Mouse (Mus musculus): ENCODE data around the gene Kcnd2. TPM values are rescaled to one million over a fixed set of nuclear protein-coding genes. Genes with fewer than 3 reads are reported as not detected.

Kcnd2 gene
- polyA plus RNA-seq, 1 experiment from 2014 or later, result 1.2 TPM

DNA sequence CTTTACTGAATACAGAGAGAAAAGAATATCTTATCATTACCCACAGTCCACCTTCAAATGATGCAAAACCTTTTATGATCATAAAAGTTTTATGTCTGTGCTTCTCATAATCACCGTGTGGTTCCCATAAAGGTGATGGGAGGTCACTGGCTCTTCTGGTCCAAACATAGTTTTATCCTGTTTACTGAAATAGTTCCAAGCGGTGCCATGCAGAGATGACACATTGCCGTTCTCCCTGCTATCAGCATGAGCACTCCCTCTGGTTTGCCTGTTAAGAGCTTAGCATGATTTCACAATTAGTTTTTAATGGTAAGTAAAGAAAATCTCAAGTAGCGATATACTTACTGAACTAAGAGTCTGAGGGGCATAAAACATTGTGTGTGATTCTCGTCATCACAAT, 43.7 kb downstream of the Kcnd2 start:
- no peak for ATAC-seq (ENCODE audit: low FRiP score)
- H3K9me3 ChIP-seq (ENCODE audit: control insufficient read depth, low read length), result no peaks in the 10 kb centered on the region
- no peak overlapping the region for H3K27ac ChIP-seq (ENCODE audit: low read depth, low read length)
- no peak overlapping the region for H3K4me2 ChIP-seq
- no peak overlapping the region for H3K4me3 ChIP-seq (ENCODE audit: low read depth, low read length)
- H3K36me3 ChIP-seq (ENCODE audit: control insufficient read depth, insufficient read depth, low read length), result no peaks in the 10 kb centered on the region
- no peaks in the 10 kb centered on the region for H3K27me3 ChIP-seq (ENCODE audit: control insufficient read depth, insufficient read depth, low read length)
- no peak overlapping the region for H3K9ac ChIP-seq (ENCODE audit: low read length)
- peak; percentile 14 for DNase-seq (ENCODE audit: low spot score, missing footprints)
- WGBS, result 83% methylated on average over 5 of the region's 5 CpGs
- H3K4me1 ChIP-seq (ENCODE audit: control insufficient read depth, insufficient read depth, low read length), result no peaks in the 10 kb centered on the region

DNA sequence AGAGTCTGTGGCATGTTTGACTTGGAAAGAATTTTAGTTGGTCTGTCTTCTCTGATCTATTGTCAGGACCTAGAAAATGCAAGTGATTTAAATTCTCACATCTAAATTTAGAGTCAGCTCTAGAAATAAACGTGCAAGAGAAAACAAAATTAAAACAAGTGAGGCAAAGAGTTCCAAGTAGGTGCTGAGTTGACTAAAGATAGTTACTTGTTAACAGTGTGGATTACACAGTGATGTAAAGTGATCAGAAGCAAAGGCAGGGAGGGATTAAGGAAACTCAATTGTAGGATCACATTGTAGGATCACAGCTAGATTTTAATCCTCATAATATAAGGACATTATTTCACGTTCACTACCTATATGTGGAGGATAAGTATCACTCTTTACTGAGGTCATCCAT, 52.6 kb downstream of the Kcnd2 start:
- Histone ChIP-seq H3K27me3 (ENCODE audit: control insufficient read depth, insufficient read depth, low read length) (no peaks in the 10 kb centered on the region), H3K4me3 (ENCODE audit: low read depth, low read length) (no peak overlapping the region), H3K9ac (ENCODE audit: low read length) (no peak overlapping the region), H3K4me1 (ENCODE audit: control insufficient read depth, insufficient read depth, low read length) (no peaks in the 10 kb centered on the region), H3K9me3 (ENCODE audit: control insufficient read depth, low read length) (no peaks in the 10 kb centered on the region), H3K27ac (ENCODE audit: low read depth, low read length) (no peak overlapping the region), H3K4me2 (no peak overlapping the region), H3K36me3 (ENCODE audit: control insufficient read depth, insufficient read depth, low read length) (no peaks in the 10 kb centered on the region)
- no peak for DNase-seq (ENCODE audit: low spot score, missing footprints)
- WGBS, result 45% methylated on average over 2 of the region's 2 CpGs
- no peak for ATAC-seq (ENCODE audit: low FRiP score)

GRCm38 (mm10) chr6:21277343-21277933, 62.1 kb downstream of the Kcnd2 start:
- Histone ChIP-seq H3K4me2 (no peak overlapping the region), H3K9ac (ENCODE audit: low read length) (no peak overlapping the region), H3K4me3 (ENCODE audit: low read depth, low read length) (no peak overlapping the region), H3K27me3 (ENCODE audit: control insufficient read depth, insufficient read depth, low read length) (no peaks in the 10 kb centered on the region), H3K36me3 (ENCODE audit: control insufficient read depth, insufficient read depth, low read length) (no peaks in the 10 kb centered on the region), H3K27ac (ENCODE audit: low read depth, low read length) (no peak overlapping the region), H3K4me1 (ENCODE audit: control insufficient read depth, insufficient read depth, low read length) (peaks cover 3% of the 10 kb centered on the region; the same call in 1 of the 2 replicates), H3K9me3 (ENCODE audit: control insufficient read depth, low read length) (no peaks in the 10 kb centered on the region)
- DNase-seq (ENCODE audit: low spot score, missing footprints), result no peak
- WGBS, result 42% methylated on average over 6 of the region's 6 CpGs
- ATAC-seq (ENCODE audit: low FRiP score), result peak; percentile 77

- Histone ChIP-seq H3K36me3 (ENCODE audit: control insufficient read depth, insufficient read depth, low read length) (no peaks in the 10 kb centered on the region), H3K4me2 (no peak overlapping the region), H3K4me3 (ENCODE audit: low read depth, low read length) (no peak overlapping the region), H3K27ac (ENCODE audit: low read depth, low read length) (no peak overlapping the region), H3K9me3 (ENCODE audit: control insufficient read depth, low read length) (no peaks in the 10 kb centered on the region), H3K4me1 (ENCODE audit: control insufficient read depth, insufficient read depth, low read length) (no peaks in the 10 kb centered on the region), H3K9ac (ENCODE audit: low read length) (no peak overlapping the region), H3K27me3 (ENCODE audit: control insufficient read depth, insufficient read depth, low read length) (no peaks in the 10 kb centered on the region)
- ATAC-seq (ENCODE audit: low FRiP score) (no peak), DNase-seq (ENCODE audit: low spot score, missing footprints) (no peak)
- 92% methylated on average over 4 of the region's 4 CpGs for WGBS
These were observed 89.6 kb downstream of the Kcnd2 start for GRCm38 (mm10) chr6:21304943-21305342.

DNA sequence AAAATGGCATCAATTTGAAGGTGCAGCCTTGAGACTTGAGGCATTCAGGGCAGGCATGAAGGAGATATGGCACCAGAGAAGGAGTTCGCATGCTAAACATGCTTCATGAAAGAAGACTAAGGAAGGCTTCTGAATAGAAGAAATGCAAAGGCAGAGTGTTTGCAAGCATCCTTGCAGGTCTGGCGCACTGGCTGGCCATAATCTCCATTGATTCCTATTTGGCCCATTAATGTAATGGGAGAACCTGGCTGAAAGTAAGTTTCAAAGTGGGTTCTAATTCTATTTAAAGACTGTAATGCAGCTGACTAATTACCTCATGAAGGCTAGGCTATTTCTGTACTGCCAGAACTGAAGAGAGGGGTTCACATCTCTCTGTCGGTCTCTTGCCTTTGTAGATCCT, 94.9 kb downstream of the Kcnd2 start:
- H3K36me3 ChIP-seq (ENCODE audit: control insufficient read depth, insufficient read depth, low read length), result no peaks in the 10 kb centered on the region
- no peaks in the 10 kb centered on the region for H3K9me3 ChIP-seq (ENCODE audit: control insufficient read depth, low read length)
- no peak overlapping the region for H3K4me2 ChIP-seq
- DNase-seq (ENCODE audit: low spot score, missing footprints) (no peak), ATAC-seq (ENCODE audit: low FRiP score) (no peak)
- no peaks in the 10 kb centered on the region for H3K4me1 ChIP-seq (ENCODE audit: control insufficient read depth, insufficient read depth, low read length)
- no peak overlapping the region for H3K4me3 ChIP-seq (ENCODE audit: low read depth, low read length)
- 89% methylated on average over 3 of the region's 3 CpGs for WGBS
- H3K27me3 ChIP-seq (ENCODE audit: control insufficient read depth, insufficient read depth, low read length), result no peaks in the 10 kb centered on the region
- no peak overlapping the region for H3K9ac ChIP-seq (ENCODE audit: low read length)
- H3K27ac ChIP-seq (ENCODE audit: low read depth, low read length), result no peak overlapping the region

DNA sequence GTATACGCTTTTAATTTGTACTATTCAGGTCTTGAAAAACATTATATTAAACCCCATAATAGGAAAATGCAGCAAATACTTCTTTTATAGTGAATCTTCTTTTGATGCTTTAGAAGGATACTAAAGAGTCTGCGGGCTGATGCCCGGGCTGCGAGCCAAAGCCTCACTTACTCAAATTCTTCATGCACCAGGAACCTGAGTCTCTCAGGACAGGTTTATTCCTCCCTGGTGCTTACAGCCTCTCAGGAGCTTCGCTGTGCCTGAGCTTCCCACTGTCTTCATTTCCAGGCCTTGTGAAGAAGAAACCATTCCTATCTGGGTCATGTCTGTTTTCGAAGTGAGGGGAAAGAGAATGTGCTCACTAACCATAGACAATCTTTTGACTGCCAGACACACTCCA, 106.1 kb downstream of the Kcnd2 start:
- 93% methylated on average over 6 of the region's 6 CpGs for WGBS
- Histone ChIP-seq H3K9ac (ENCODE audit: low read length) (no peak overlapping the region), H3K4me3 (ENCODE audit: low read depth, low read length) (no peak overlapping the region), H3K36me3 (ENCODE audit: control insufficient read depth, insufficient read depth, low read length) (no peaks in the 10 kb centered on the region), H3K4me2 (no peak overlapping the region), H3K27me3 (ENCODE audit: control insufficient read depth, insufficient read depth, low read length) (no peaks in the 10 kb centered on the region), H3K27ac (ENCODE audit: low read depth, low read length) (no peak overlapping the region), H3K9me3 (ENCODE audit: control insufficient read depth, low read length) (no peaks in the 10 kb centered on the region), H3K4me1 (ENCODE audit: control insufficient read depth, insufficient read depth, low read length) (peaks cover 7% of the 10 kb centered on the region)
- DNase-seq (ENCODE audit: low spot score, missing footprints) (no peak), ATAC-seq (ENCODE audit: low FRiP score) (no peak)

DNA sequence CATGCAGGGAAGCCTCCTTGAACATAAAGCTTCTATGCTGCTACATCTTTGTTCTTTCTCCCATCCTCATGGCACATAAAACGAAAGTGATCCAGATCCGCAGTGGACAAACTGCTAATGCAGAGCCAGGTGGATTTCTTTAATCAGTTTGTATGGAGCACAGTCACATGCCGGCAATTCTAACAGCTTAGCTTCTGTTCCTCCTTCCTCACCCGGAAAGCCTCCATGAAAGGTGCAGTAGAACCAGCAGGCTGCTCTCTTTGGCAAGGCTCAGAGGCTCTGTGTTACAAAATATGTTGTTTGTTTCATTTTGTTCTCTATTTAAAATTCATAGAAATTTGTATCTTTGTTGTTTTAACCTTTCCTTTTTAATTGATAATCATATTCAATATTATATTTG, 106.9 kb downstream of the Kcnd2 start:
- ATAC-seq (ENCODE audit: low FRiP score), result no peak
- WGBS, result 94% methylated on average over 4 of the region's 4 CpGs
- no peaks in the 10 kb centered on the region for H3K9me3 ChIP-seq (ENCODE audit: control insufficient read depth, low read length)

GRCm38 (mm10) chr6:21325251-21325650, 109.9 kb downstream of the Kcnd2 start:
- peak; percentile 92 for ATAC-seq (ENCODE audit: low FRiP score)
- Histone ChIP-seq H3K9ac (ENCODE audit: low read length) (no peak overlapping the region), H3K4me1 (ENCODE audit: control insufficient read depth, insufficient read depth, low read length) (peaks cover 11% of the 10 kb centered on the region), H3K4me2 (no peak overlapping the region), H3K27ac (ENCODE audit: low read depth, low read length) (peak overlapping the region; percentile 65; the same call in 1 of the 2 replicates), H3K36me3 (ENCODE audit: control insufficient read depth, insufficient read depth, low read length) (no peaks in the 10 kb centered on the region), H3K9me3 (ENCODE audit: control insufficient read depth, low read length) (no peaks in the 10 kb centered on the region), H3K4me3 (ENCODE audit: low read depth, low read length) (no peak overlapping the region), H3K27me3 (ENCODE audit: control insufficient read depth, insufficient read depth, low read length) (no peaks in the 10 kb centered on the region)
- 5% methylated on average over 1 of the region's 1 CpGs for WGBS
- no peak for DNase-seq (ENCODE audit: low spot score, missing footprints)

More for the DNA sequence above, 106.9 kb downstream of the Kcnd2 start:
- DNase-seq (ENCODE audit: low spot score, missing footprints), result no peak
- Histone ChIP-seq H3K9ac (ENCODE audit: low read length) (no peak overlapping the region), H3K27ac (ENCODE audit: low read depth, low read length) (no peak overlapping the region), H3K4me2 (no peak overlapping the region), H3K4me1 (ENCODE audit: control insufficient read depth, insufficient read depth, low read length) (peaks cover 11% of the 10 kb centered on the region), H3K27me3 (ENCODE audit: control insufficient read depth, insufficient read depth, low read length) (no peaks in the 10 kb centered on the region), H3K4me3 (ENCODE audit: low read depth, low read length) (no peak overlapping the region), H3K36me3 (ENCODE audit: control insufficient read depth, insufficient read depth, low read length) (no peaks in the 10 kb centered on the region)

DNA sequence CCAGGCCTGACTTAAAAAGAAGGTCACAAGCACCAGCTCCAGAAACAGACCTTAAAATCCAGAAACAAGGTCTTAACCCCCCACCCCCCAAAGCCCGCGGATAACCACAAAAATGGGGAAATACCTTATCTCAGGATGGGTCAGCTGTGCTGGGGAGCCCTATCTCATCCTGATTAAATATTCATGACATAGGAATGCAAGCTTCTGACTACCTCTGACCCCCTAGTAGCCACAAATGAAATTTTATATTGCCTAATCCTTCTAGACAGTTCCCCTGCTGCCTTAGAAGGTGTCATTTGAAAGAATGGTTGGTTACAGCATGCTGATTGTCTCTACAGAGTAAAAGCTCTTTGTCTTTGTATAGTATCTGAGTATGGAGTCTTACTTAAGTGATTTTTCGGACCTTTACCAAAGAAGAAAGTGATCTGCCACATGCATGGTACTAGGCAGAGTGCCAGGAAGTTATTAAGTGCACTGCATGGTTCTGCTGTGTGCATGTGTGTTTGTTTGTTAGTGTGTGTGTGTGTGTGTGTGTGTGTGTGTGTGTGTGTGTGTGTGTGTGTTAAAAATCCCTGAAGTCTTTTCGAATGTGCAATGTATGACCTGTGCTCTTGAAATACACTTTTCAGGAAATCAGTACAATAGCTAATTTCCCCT, 111.9 kb downstream of the Kcnd2 start:
- H3K9ac ChIP-seq (ENCODE audit: low read length), result no peak overlapping the region
- H3K27me3 ChIP-seq (ENCODE audit: control insufficient read depth, insufficient read depth, low read length), result no peaks in the 10 kb centered on the region
- no peak overlapping the region for H3K4me2 ChIP-seq
- peaks cover 11% of the 10 kb centered on the region for H3K4me1 ChIP-seq (ENCODE audit: control insufficient read depth, insufficient read depth, low read length)
- ATAC-seq (ENCODE audit: low FRiP score), result peak; percentile 31; the same call in 1 of the 2 replicates
- H3K36me3 ChIP-seq (ENCODE audit: control insufficient read depth, insufficient read depth, low read length), result no peaks in the 10 kb centered on the region
- H3K4me3 ChIP-seq (ENCODE audit: low read depth, low read length), result no peak overlapping the region
- DNase-seq (ENCODE audit: low spot score, missing footprints), result no peak
- no peak overlapping the region for H3K27ac ChIP-seq (ENCODE audit: low read depth, low read length)
- no peaks in the 10 kb centered on the region for H3K9me3 ChIP-seq (ENCODE audit: control insufficient read depth, low read length)
- 53% methylated on average over 4 of the region's 4 CpGs for WGBS
